Mouse (Mus musculus): Measurements from ENCODE around the gene Mapk1ip1l. TPM values are rescaled to one million over a fixed set of nuclear protein-coding genes. Genes with fewer than 3 reads are reported as not detected.

The Mapk1ip1l gene
- 100 to 1,000 TPM; 106 to 110 TPM for total RNA-seq (2021)
- long read RNA-seq, experiment 1, full-length matches to known transcripts, result 2 of 4 reads
- long read RNA-seq, experiment 1, partial matches to known transcripts, result 0 of 4 reads
- long read RNA-seq, experiment 1, other reads (novel, unspliced or antisense), result 2 of 4 reads
- long read RNA-seq, experiment 2, full-length matches to known transcripts, result 8 of 24 reads
- long read RNA-seq, experiment 2, partial matches to known transcripts, result 5 of 24 reads
- long read RNA-seq, experiment 2, other reads (novel, unspliced or antisense), result 11 of 24 reads

- peak; percentile 86 to 93 for DNase-seq (ENCODE audit: low spot score in 2 of 2)
These were observed at the start of gene Mapk1ip1l for GRCm38 (mm10) chr14:47297785-47298407. Gene Mapk1ip1l (plus strand): TSS chr14:47298266.

GRCm38 (mm10) chr14:47249839-47250238 lies 48.2 kb upstream of the Mapk1ip1l start:
- DNase-seq (ENCODE audit: low spot score in 2 of 2), result no peak

- DNase-seq (ENCODE audit: low spot score in 2 of 2), result no peak
These were observed 33.2 kb upstream of the Mapk1ip1l start for GRCm38 (mm10) chr14:47264866-47265265.

DNA sequence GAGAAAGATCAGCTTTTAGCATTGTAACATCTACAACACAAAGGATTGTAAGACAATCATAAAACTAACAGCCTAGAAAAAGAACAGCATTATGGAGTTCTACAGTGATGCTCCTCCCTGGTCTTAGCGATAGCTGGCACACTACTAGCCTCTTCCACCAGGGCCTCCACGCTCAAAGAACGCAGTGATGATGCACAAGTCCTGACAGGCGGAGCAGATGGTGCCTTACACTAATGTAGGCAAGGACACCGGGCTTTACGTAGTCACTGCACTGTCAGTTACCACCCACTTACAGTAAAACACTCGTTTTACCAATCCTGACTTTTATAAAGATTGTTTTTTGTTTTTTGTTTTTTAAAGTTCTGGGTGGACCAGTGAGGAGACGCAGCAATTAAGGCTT lies 32.2 kb upstream of the Mapk1ip1l start:
- DNase-seq (ENCODE audit: low spot score in 2 of 2), result no peak

DNA sequence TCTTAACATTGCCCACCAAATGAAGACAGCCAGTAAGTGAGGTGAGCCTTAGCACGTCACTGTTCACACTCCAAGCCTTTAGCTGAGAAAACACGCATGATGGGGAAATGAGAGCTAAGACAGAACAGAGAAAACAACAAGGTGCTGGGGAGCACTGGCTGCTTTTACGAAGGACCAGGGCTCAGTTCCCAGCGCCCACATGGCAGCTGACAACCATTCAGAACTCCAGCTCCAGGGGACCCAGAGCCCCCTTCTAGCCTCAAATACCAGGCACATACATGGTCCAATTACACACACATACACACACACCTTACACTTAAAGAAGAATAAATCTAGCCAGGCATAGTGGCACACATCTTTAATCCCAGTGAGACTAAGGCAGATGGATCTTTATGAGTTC lies 29.0 kb upstream of the Mapk1ip1l start:
- no peak for DNase-seq (ENCODE audit: low spot score in 2 of 2)

DNA sequence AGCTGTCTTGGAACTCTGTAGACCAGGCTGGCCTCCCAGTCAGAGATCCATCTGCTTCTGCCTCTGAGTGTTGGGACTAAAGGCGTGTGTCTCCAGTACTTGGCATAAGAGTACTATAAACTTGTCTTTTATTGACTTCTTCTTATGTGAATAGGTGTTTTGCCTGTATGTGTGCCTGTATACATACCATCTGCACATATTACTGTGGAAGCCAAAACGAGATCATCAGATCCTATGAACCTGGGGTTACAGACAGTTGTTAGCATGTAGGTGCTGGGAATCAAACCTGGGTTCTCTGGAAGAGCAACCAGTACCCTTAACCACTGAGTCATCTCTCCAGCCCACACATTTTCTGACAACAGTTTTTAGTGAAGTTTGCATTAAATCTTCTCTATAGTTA lies 28.4 kb upstream of the Mapk1ip1l start:
- no peak for DNase-seq (ENCODE audit: low spot score in 2 of 2)

DNA sequence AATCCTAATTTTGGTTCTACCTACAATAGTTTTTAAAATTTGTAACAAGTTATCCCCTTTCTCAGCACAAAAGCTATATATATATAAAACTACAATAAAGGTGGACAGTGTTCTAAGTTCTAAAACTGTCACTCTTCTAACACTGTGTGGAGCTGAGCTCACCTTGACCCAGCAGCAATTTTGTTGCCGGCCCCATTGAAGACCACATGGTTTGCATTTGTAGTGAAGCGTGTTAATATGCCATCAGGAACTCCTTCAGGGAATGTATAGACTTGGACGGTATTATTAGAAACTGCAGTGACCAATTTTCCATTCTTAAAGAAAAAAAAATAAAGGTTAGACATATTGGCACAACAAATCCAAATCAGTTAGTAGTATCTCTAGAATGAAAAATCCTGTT lies 24.3 kb upstream of the Mapk1ip1l start:
- no peak for DNase-seq (ENCODE audit: low spot score in 2 of 2)

DNA sequence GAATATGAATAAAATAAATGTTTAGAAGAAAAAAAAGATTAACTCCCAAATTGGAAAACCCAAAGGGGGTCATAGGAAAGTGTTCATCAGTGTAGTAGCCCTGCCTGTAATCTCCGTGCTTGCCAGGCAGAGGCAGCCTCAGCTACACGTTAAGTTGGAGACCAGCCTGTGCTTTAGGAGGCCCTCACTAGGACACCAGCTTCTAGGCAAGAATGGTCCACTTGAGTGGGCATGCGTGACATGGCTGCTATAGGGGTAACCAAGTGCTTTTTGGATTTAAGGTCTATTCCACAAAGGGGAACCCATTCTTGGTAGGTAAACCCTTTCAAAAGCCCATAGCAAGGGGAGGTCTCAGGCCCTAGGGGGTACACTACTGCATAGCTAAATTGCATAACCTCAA lies 22.6 kb upstream of the Mapk1ip1l start:
- no peak for DNase-seq (ENCODE audit: low spot score in 2 of 2)

DNA sequence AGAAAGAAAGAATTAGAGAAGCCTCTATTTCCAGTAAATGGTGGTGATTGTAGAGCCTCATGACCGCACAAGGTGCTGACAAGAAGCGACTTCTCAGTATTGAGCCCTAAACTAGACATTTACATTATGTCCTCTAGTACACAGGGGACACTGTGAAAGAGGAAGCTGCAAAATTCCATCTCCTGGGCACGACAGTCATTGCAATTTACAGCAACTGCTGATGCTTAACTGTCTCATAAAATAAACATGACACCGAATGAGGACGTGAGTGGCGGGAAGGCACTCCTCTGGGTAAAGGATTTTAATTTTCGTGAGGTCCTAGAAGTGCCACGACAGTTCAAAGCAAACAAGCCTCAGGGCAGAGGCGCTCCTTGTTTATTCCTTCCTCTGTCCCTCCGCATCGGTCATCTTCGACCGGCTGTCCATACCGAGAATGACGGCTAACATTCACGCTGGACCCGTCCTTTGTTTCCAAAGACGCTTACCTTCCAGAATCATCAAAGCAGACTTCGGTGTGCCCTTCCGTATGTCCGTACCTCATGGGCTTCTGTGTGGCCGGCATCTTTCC lies 21.9 kb upstream of the Mapk1ip1l start:
- no peak for DNase-seq (ENCODE audit: low spot score in 2 of 2)

DNA sequence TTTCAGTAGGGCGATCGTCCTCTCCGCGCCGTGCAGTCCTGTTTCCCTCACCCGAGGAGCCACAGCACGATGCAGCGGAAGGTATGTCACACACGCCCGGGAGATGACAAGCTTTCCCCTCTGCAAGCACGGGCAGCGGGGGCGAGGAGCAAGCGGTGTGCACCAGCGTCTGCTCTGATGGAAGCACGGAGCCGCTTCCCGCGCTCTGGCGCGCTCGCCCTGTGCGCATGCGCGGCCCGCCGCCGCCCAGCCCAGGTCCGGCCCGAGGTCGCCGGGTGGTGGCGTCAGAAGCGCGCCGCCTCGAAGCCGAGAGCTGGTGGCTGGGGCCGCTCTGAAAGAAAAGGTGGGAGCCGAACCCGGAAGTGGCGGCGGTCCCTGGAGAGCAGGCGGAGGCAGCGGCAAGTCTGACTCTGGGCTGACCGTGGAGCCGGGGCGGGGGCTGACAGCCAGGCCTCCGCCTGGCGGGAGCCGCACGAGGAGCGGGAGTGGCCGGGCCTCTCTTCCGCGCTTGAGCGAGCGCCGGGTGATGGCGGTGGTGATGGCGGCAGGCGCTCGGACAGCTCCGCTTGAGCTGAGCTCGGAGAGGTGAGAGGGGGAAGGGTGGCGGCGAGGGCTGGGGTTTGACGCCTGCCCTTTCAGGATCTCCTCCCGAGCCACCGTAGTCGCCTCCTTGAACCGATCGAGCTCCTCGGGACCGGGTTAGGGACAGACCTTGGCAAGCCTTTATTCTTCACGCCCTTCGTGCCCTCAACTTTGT lies 21.3 kb upstream of the Mapk1ip1l start, which contains the start of the genes Wdhd1 and Socs4:
Gene Wdhd1 (minus strand): TSS at position 221 of the 757 bp plus-strand sequence.
Gene Socs4 (plus strand): TSS at position 295 of the 757 bp plus-strand sequence.
- DNase-seq (ENCODE audit: low spot score in 2 of 2), result peak; percentile 90

DNA sequence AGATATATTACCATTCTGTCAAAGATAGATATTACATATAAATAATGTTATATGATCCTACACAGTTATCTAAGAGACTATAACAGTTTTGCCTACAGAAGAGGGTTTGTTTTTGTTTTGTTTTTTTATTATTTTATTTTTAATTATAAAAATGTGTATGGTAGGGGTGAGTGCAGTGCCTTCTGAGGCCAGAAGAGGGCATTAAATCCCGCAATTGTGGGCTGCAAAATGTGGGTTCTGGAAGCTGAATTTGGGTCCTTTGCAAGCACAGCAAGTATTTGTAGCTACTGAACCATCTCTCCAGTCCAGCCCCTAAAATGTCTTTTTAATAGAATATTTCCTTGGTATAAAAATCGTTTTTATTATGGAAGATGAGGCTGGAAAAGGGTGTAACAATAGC lies 19.0 kb upstream of the Mapk1ip1l start:
- DNase-seq (ENCODE audit: low spot score in 2 of 2), result no peak

DNA sequence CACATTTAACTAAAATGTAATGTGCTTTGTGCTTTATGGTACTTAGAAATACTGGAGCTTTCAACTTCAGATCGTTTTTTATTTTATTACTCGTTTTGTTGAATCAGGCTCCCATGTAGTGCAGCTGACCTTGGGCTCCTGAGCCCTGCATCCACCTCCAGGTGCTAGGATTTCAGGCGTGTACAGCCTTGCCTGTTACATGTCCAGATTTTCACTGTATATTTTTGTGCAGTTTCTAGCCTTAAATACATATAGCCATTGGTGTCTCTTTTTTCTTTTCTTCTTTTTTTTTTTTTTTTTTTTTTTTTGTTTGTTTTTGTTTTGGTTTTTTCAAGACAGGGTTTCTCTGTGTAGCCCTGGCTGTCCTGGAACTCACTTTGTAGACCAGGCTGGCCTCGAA lies 16.5 kb upstream of the Mapk1ip1l start:
- no peak for DNase-seq (ENCODE audit: low spot score in 2 of 2)

DNA sequence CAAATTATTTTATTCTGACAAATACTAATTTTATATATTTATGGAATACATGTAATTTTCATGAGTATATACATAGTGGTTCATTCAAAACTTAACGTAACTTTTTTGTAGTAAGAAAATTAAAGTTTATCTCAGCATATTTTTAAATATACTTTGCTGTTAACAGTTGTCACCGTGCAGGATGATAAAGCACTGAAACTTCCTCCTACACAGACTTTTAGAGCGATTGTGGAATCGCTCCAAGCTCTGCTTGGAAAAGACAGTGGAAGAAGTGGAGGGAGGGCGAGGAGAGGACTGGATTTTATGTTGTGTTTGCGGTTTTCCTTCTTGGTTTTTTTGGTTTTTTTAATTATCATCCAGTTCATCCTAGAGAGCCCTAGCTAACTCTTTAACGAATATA lies 14.5 kb upstream of the Mapk1ip1l start:
- DNase-seq (ENCODE audit: low spot score in 2 of 2), result no peak

DNA sequence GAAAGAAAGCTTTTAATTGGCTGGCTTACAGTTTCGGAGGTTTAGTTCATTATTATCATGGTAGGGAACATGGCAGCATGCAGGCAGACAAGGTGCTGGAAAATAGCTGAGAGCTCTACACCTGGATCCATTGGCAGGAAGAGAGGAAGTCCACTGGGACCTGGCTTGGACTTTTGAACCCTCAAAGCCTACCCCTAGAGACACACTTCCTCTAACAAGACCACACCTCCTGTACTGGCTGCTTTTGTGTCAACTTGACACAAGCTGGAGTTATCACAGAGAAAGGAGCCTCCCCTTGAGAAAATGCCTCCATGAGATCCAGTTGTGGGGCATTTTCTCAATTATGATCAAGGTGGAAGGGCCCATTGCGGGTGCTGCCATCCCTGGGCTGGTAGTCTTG lies 12.8 kb upstream of the Mapk1ip1l start:
- no peak for DNase-seq (ENCODE audit: low spot score in 2 of 2)

DNA sequence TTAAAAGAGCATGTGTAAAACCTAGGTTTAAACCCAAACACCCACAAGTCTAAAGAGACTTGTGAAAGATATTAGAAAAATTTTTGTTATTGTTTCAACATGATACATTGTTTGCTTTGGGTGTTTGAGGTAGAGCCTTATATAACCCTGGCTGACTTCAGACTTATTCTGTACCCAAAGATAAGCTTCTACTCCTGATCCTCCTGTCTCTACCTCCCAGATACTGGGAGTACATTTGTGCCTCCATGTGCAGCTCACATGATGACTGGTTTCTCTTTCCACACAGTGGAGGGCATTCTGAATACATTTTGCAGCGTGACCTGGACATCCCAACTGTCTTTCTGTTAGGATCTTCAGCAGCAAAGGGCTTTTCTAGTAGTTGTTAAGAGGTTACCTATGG lies 11.9 kb upstream of the Mapk1ip1l start:
- DNase-seq (ENCODE audit: low spot score in 2 of 2), result no peak

GRCm38 (mm10) chr14:47287021-47287420 lies 11.0 kb upstream of the Mapk1ip1l start:
- DNase-seq (ENCODE audit: low spot score in 2 of 2), result no peak

GRCm38 (mm10) chr14:47291772-47292171 lies 6.3 kb upstream of the Mapk1ip1l start:
- DNase-seq (ENCODE audit: low spot score in 2 of 2), result no peak

DNA sequence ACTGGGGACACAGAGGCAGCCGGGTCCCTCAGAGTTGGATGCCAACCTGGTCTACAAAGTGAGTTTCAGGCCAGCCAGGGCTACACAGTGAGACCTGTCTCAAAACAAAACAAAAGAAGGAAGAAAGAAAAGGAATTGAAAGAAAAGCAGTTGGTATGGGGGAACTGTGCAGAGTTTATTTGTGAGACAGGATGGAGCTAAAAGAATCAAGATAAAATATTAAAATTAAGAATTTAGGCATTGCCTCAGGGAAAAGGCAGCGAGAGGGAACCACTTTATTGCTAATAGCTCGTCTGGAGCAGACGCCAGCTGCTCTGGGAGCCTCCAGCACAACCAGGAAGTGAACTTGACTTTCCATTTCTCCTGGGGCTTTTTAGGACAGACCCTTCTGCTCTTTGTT lies 3.9 kb upstream of the Mapk1ip1l start:
- no peak for DNase-seq (ENCODE audit: low spot score in 2 of 2)

GRCm38 (mm10) chr14:47296232-47296631 lies 1.8 kb upstream of the Mapk1ip1l start:
- DNase-seq (ENCODE audit: low spot score in 2 of 2), result no peak

- DNase-seq (ENCODE audit: low spot score in 2 of 2), result no peak
These were observed 334 bp downstream of the Mapk1ip1l start for GRCm38 (mm10) chr14:47298408-47298792.

DNA sequence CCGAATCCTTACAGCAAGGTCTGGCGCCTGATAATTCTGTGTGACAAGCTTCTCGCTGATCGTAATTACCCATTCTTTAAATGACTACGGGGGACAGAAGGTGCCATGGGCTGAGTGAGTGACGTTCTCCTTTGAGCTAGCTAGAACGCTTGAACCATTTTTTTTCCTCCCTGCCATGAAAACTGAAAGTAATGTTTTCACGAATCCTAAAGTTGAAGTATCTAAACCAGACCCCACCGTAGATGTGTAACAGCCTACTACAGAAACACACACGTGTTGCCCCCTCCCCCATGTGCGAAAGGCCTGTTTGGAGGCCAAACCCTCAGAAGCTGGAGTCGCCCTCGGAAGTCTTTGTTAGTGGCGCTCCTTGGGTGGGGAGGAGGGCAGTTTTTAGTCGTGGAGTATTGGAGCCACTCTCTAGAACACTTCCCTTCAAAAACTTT lies 774 bp downstream of the Mapk1ip1l start:
- peak in 1 of 2 experiments; percentile 19 for DNase-seq (ENCODE audit: low spot score in 2 of 2)

All from adrenal gland, postnatal 4 days (tissue).